Mouse (Mus musculus): ENCODE data around the gene 4930412O13Rik. TPM values are rescaled to one million over a fixed set of nuclear protein-coding genes. Genes with fewer than 3 reads are reported as not detected.

Gene 4930412O13Rik
- polyA plus RNA-seq, 1 experiment from 2014 or later, result 2.9 TPM

DNA sequence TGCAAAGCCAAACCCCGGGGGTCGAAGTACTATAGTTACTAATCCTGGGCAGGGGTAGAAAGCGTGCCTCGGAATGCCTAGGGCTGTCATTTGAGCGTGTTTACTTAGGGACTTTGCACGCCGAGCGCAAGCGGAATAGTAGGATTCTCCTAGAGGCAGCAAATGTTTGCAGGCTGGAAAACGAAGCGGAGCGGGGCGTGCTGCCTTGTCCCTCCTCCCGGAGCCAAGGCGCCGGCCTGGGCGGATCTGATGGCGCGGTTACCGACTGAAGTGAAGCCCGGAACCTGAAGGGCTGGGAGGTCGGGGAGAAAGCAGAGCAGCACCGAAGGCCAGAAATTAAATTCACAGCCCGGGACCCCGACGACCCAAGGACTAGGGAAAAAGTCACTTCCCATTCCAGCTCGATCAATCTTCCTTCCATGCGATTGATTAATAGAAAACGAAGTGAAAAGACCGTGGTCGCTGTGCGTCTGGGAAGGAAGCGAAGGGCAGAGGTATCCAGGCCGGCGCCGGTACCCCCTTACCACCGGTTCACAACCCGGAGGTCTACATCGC, 1.4 kb downstream of the 4930412O13Rik start:
- no peak for ATAC-seq (ENCODE audit: low FRiP score)
- H3K27ac ChIP-seq, result peak overlapping the region; percentile 66

GRCm38 (mm10) chr2:9882926-9883802, 2.1 kb downstream of the 4930412O13Rik start:
- Histone ChIP-seq H3K9me3 (replicated peaks) (no peaks in the 10 kb centered on the region), H3K27me3 (peaks cover 89% of the 10 kb centered on the region), H3K4me3 (peak overlapping the region; percentile 28), H3K36me3 (no peaks in the 10 kb centered on the region), H3K27ac (peak overlapping the region; percentile 66), H3K4me1 (peaks cover 34% of the 10 kb centered on the region), H3K9ac (peak overlapping the region; percentile 27), H3K4me2 (replicated peaks) (peak overlapping the region; percentile 77)
- 1% methylated on average over 43 of the region's 43 CpGs for WGBS
- ATAC-seq (ENCODE audit: low FRiP score), result no peak

More for the DNA sequence above, 1.4 kb downstream of the 4930412O13Rik start:
- no peaks in the 10 kb centered on the region for H3K9me3 ChIP-seq (replicated peaks)
- H3K9ac ChIP-seq, result peak overlapping the region; percentile 27
- WGBS, result 1% methylated on average over 39 of the region's 39 CpGs
- peaks cover 34% of the 10 kb centered on the region for H3K4me1 ChIP-seq
- H3K27me3 ChIP-seq, result peaks cover 86% of the 10 kb centered on the region
- no peaks in the 10 kb centered on the region for H3K36me3 ChIP-seq
- H3K4me3 ChIP-seq, result peak overlapping the region; percentile 28
- H3K4me2 ChIP-seq (replicated peaks), result peak overlapping the region; percentile 77

- peak overlapping the region; percentile 77 for H3K4me2 ChIP-seq (replicated peaks)
- H3K27ac ChIP-seq, result peak overlapping the region; percentile 66
- ATAC-seq (ENCODE audit: low FRiP score), result no peak
- H3K9ac ChIP-seq, result peak overlapping the region; percentile 39; the same call in 1 of the 2 replicates
- no peaks in the 10 kb centered on the region for H3K36me3 ChIP-seq
- H3K4me3 ChIP-seq, result peak overlapping the region; percentile 28
- under 1% methylated on average over 27 of the region's 27 CpGs for WGBS
- peaks cover 92% of the 10 kb centered on the region for H3K27me3 ChIP-seq
- no peaks in the 10 kb centered on the region for H3K9me3 ChIP-seq (replicated peaks)
- H3K4me1 ChIP-seq, result peaks cover 31% of the 10 kb centered on the region
Observed at GRCm38 (mm10) chr2:9883803-9884532, 2.9 kb downstream of the 4930412O13Rik start.

GRCm38 (mm10) chr2:9884533-9885216, 3.6 kb downstream of the 4930412O13Rik start:
- Histone ChIP-seq H3K4me1 (peaks cover 27% of the 10 kb centered on the region), H3K27me3 (peaks cover 92% of the 10 kb centered on the region), H3K36me3 (no peaks in the 10 kb centered on the region), H3K27ac (peak overlapping the region; percentile 66), H3K9ac (peak overlapping the region; percentile 39; the same call in 1 of the 2 replicates), H3K4me2 (replicated peaks) (peak overlapping the region; percentile 77), H3K4me3 (peak overlapping the region; percentile 28), H3K9me3 (replicated peaks) (no peaks in the 10 kb centered on the region)
- no peak for ATAC-seq (ENCODE audit: low FRiP score)
- WGBS, result 2% methylated on average over 15 of the region's 15 CpGs

DNA sequence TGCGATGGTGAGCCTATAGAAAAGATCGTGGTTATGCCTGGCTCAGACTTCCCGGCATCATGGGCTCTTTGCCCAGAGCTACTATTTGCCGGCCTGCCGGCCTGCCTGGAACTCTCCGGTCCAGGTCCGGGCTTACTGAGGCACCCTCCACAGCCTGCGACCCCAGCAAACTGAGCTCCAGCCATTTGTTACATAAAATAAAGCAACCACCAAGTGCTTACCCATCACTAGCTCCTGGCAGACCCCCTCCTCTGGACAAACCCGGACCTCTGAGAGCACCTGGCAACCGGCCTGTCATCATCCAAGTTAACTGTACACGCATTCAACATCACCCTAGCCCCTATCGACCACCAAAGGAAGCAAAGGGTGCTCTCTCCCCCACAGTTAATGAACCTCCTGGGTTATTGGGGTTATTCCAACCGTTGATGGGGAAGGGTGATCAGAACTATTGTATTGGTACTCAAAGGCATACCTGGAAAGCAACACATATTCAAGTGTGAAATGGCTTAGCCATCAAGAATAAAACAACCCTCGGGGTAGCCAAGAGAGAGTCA, 4.2 kb downstream of the 4930412O13Rik start:
- Histone ChIP-seq H3K9me3 (replicated peaks) (no peaks in the 10 kb centered on the region), H3K4me1 (peaks cover 26% of the 10 kb centered on the region), H3K4me2 (replicated peaks) (no peak overlapping the region), H3K36me3 (no peaks in the 10 kb centered on the region), H3K4me3 (peak overlapping the region; percentile 28), H3K27ac (no peak overlapping the region; the same call in 1 of the 2 replicates), H3K27me3 (peaks cover 95% of the 10 kb centered on the region), H3K9ac (no peak overlapping the region; the same call in 1 of the 2 replicates)
- 3% methylated on average over 14 of the region's 14 CpGs for WGBS
- ATAC-seq (ENCODE audit: low FRiP score), result no peak

GRCm38 (mm10) chr2:9886031-9886430, 5.0 kb downstream of the 4930412O13Rik start:
- Histone ChIP-seq H3K27ac (0 out of 2 replicates have a peak overlapping the region, but pooled peaks have one; percentile 12), H3K36me3 (no peaks in the 10 kb centered on the region), H3K4me3 (peak overlapping the region; percentile 28), H3K4me2 (replicated peaks) (peak overlapping the region; percentile 19; the same call in 1 of the 2 replicates), H3K27me3 (peaks cover 98% of the 10 kb centered on the region), H3K9ac (0 out of 2 replicates have a peak overlapping the region, but pooled peaks have one; percentile 19), H3K9me3 (replicated peaks) (no peaks in the 10 kb centered on the region), H3K4me1 (peaks cover 24% of the 10 kb centered on the region)
- WGBS, result 9% methylated on average over 3 of the region's 3 CpGs
- no peak for ATAC-seq (ENCODE audit: low FRiP score)

DNA sequence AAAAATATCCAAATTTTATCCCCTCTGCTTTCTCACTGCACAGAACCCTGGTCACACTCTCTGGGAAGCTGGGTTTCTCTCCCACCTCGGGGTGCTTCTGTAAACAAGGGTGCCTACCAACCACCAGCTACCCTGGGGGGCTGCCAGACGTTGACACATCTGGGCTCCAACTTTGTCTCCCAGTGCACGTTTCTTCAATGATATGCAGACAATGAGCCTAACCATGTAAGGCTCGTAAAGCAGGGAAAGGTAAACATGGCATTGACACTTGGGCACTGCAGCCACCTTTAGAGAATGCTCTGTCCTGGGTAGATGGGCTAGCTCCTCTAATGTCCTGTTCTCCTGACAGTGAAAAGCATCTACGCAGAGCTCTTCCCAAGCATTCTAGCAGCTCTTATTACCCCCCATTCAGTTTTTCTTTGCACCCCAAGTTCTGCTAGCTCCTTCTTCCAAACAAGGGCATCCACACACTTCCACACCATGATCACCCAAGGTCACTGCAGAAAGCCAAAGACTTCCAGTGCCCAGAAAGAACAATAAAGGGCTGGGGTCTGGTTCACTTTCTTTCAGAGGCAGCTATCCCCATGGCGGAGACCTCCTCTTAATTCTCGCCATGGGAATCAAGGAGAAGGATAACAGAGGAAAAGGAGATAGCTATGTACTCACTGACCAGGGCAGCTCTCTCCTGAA, 6.0 kb downstream of the 4930412O13Rik start:
- H3K4me2 ChIP-seq (replicated peaks), result no peak overlapping the region; the same call in 1 of the 2 replicates
- no peaks in the 10 kb centered on the region for H3K36me3 ChIP-seq
- peaks cover 94% of the 10 kb centered on the region for H3K27me3 ChIP-seq
- WGBS, result 5% methylated on average over 7 of the region's 7 CpGs
- H3K27ac ChIP-seq, result peak overlapping the region; percentile 49
- H3K9ac ChIP-seq, result peak overlapping the region; percentile 44
- no peaks in the 10 kb centered on the region for H3K9me3 ChIP-seq (replicated peaks)
- no peak for ATAC-seq (ENCODE audit: low FRiP score)
- H3K4me1 ChIP-seq, result peaks cover 19% of the 10 kb centered on the region; the same call in 1 of the 2 replicates
- peak overlapping the region; percentile 28 for H3K4me3 ChIP-seq

- Histone ChIP-seq H3K36me3 (no peaks in the 10 kb centered on the region), H3K4me2 (replicated peaks) (peak overlapping the region; percentile 6), H3K27me3 (peaks cover 93% of the 10 kb centered on the region), H3K9ac (peak overlapping the region; percentile 44; the same call in 1 of the 2 replicates), H3K27ac (peak overlapping the region; percentile 49), H3K4me3 (peak overlapping the region; percentile 28), H3K4me1 (peaks cover 14% of the 10 kb centered on the region; the same call in 1 of the 2 replicates), H3K9me3 (replicated peaks) (no peaks in the 10 kb centered on the region)
- 0% methylated on average over 7 of the region's 7 CpGs for WGBS
- ATAC-seq (ENCODE audit: low FRiP score), result no peak
Observed at GRCm38 (mm10) chr2:9887636-9888035, 6.6 kb downstream of the 4930412O13Rik start.

GRCm38 (mm10) chr2:9888913-9889650, 8.0 kb downstream of the 4930412O13Rik start, which contains the start of gene 9230102O04Rik:
TSS of gene 9230102O04Rik (minus strand) at chr2:9889540.
- H3K4me2 ChIP-seq (replicated peaks), result peak within 1 kb of the TSS; percentile 32
- no peak within 1 kb of the TSS for H3K27ac ChIP-seq
- peaks cover 3% of the 10 kb centered on the region; the same call in 1 of the 2 replicates for H3K4me1 ChIP-seq
- H3K27me3 ChIP-seq, result peaks cover 93% of the 10 kb centered on the region
- H3K4me3 ChIP-seq, result peak within 1 kb of the TSS; percentile 22
- no peaks in the 10 kb centered on the region for H3K36me3 ChIP-seq
- WGBS, result 1% methylated on average over 30 of the region's 30 CpGs
- H3K9ac ChIP-seq, result no peak within 1 kb of the TSS
- ATAC-seq (ENCODE audit: low FRiP score), result peak; percentile 52
- no peaks in the 10 kb centered on the region for H3K9me3 ChIP-seq (replicated peaks)

- peak within 1 kb of the TSS; percentile 32 for H3K4me2 ChIP-seq (replicated peaks)
- no peak within 1 kb of the TSS for H3K27ac ChIP-seq
- no peak within 1 kb of the TSS for H3K9ac ChIP-seq
- WGBS, result 2% methylated on average over 23 of the region's 23 CpGs
- H3K4me1 ChIP-seq, result peaks cover 3% of the 10 kb centered on the region; the same call in 1 of the 2 replicates
- H3K36me3 ChIP-seq, result no peaks in the 10 kb centered on the region
- H3K4me3 ChIP-seq, result peak within 1 kb of the TSS; percentile 22
- no peaks in the 10 kb centered on the region for H3K9me3 ChIP-seq (replicated peaks)
- no peak; the same call in 1 of the 2 replicates for ATAC-seq (ENCODE audit: low FRiP score)
- peaks cover 93% of the 10 kb centered on the region for H3K27me3 ChIP-seq
Observed at GRCm38 (mm10) chr2:9889651-9890183, 8.7 kb downstream of the 4930412O13Rik start, which contains the start of gene Gata3. TSS of gene Gata3 (minus strand) at chr2:9890034.

Data from hindbrain, embryonic 12.5 days (tissue).